Mouse (Mus musculus): ENCODE data around the gene Dact2.

The Dact2 gene

DNA sequence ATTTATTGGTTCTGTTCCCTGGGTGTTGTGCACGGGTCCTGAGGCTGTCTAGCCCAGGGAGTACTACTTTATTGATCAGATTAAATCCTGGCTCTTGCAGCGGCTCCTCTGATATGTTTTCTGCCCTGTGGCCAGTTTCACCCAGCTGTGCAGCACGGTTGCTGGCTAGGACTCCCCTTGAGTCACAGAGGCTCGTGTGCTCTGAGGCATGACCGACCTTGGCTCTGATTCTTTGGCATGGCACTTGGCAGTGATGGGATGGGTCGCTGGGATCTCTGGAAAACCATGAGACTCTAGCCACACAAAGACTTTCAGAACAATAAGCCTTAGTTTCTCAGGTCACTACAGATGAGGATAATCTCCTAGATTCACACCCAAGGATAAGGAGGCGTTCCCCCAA, 8.7 kb upstream of the Dact2 start:
- no peak for DNase-seq (ENCODE audit: low spot score in 2 of 2)

DNA sequence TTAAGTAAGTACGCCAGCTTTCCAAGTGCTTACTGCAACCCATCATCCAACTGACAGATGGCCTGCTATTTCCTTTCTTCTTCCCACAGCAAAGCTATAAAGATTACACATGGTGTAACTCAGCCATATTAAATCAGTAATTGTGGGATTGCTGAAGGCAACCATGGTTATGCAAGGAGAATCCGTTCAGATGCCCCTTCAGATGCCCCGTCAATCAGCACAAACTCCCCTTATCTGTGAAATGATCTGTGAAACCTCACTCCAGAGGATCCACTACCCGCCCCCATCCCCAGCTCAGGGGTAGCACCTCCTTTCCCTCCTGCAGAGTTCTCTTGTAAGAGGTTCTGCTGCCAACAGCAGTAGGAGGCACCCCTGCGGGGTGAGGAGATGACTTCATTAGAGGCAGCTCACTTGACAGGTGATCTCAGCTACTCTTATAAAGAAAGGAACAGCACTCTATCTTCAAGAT, 3.0 kb upstream of the Dact2 start:
- DNase-seq (ENCODE audit: low spot score in 2 of 2), result peak; percentile 45 to 53

DNA sequence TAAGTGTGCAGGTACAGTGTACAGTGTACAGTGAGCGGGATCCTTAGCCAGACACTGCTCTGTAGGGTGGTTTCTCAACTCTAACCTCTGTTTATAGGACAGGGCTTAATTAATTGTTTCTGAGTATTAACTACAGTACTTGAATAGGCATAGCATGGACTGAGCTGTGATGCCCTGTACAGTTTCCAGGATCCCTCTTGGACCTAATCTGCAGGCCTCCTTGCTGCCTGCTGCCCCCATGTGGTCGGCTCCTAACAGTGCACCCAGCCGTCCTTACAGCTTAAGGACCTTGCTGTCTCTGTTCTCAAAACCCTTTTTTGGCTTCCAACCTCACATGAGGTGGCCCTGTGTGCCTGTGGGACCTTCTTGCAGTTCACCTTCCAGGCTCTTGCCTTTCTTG, 2.0 kb upstream of the Dact2 start:
- DNase-seq (ENCODE audit: low spot score in 2 of 2), result peak in 1 of 2 experiments; percentile 57

- DNase-seq (ENCODE audit: low spot score in 2 of 2), result no peak
These were observed 1.1 kb upstream of the Dact2 start for GRCm38 (mm10) chr17:14205236-14205635.

DNA sequence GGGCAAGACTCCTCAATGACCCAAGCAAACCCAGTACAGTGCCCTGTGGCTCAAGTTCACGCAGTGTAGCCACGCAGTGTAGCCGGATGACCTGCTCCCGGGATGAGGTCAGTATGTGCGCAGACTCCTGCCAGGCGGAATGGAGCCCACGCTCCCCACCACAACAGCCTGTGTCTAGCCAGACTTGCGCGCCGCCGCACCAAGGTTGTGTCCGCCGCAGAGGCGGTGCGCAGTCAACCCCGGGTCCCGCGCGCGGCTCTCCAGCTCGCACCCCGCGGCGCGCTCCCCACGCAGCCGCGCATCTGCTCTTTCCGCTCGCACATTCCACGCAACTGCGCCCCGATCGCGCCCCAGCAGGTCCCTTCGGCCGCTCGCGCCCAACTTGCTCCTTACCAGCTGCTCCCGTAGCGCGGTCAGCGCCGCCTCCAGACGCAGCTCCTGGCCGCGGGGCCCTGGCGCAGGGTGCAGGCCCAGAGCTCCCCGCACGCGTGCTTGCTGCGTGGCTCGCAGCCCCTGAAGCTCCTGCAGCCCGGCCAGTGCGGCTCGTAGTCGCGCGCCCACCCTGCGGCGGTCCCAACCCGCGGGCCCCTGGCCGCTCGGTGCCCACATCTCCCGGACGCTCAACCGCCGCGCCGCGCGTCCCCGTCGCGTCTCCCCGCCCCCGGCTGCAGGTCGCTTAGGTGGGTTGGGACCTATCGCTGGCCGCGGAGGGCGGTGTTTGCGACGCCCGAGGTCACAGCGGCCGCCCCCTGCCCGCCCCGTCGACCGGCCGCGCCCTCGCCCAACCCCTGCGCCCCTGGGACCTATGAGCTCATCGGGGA, 773 bp downstream of the Dact2 start:
- peak; percentile 57 to 59 for DNase-seq (ENCODE audit: low spot score in 2 of 2)

GRCm38 (mm10) chr17:14202291-14203030, 1.6 kb downstream of the Dact2 start:
- no peak for DNase-seq (ENCODE audit: low spot score in 2 of 2)

DNA sequence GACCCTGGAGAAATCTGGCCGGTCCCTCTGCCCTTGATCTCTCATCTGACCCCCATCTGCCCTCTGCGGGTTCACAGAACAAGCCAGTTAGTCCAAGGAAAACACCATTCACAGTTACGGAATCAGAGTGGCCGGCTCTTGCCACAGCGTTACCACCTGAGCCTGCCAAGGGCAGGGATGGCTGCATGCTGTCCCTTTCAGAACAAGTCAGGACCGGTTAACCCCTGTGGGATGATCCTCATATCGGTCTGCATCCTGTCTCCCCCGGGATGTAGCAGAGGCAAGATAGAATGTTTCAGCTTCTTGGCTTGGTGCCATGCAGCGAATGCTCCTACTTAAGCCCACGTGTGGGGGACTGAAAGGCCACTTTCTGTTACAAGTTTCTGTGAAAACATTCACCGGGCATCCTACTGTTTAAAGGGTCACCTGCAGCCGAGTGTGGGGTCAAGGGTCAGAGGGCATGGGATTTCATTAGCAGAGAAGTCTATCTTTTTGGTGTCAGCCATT, 2.8 kb downstream of the Dact2 start:
- DNase-seq (ENCODE audit: low spot score in 2 of 2), result no peak

GRCm38 (mm10) chr17:14200206-14200605, 3.9 kb downstream of the Dact2 start:
- DNase-seq (ENCODE audit: low spot score in 2 of 2), result no peak

DNA sequence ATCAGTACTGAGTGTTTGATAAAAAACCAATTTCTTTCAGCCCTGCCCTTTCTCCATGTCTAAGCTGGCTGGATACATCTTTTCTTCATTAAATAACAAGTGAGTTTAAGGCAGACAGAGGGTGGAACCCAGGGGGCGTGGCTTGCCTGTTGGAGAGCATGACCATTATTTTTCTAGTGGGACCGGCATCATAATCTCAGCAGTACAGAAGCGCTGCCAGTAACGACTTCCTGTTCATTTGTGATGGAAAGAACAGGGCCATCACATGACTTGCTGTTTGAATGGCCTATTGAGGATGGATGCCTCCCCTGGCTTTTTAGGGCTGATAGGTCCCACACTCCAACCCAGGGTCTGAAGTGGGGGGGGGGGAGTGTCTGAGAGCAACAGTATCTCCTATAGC, 4.5 kb downstream of the Dact2 start:
- DNase-seq (ENCODE audit: low spot score in 2 of 2), result no peak

GRCm38 (mm10) chr17:14192924-14193323, 11.2 kb downstream of the Dact2 start:
- no peak for DNase-seq (ENCODE audit: low spot score in 2 of 2)

DNA sequence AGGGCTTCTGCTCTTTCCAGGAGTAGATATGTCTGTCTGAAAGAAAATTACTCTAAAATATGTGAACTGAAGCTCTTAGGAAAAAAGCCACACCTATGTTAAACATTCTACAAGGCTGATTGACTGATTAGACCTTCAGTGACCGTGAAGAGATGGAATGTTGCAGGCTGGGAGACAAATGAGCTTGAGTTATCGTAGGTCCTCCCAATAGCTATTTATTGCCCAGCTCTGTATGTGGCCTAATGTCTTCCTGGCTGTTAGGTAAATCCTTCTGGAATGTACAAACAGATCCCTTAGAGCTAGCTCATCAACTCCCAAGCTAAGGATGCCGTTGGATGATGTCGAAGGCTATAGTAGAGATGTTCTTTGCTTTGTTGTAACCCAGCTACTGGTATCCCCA, 11.7 kb downstream of the Dact2 start:
- no peak for DNase-seq (ENCODE audit: low spot score in 2 of 2)

GRCm38 (mm10) chr17:14188455-14188854, 15.6 kb downstream of the Dact2 start:
- no peak for DNase-seq (ENCODE audit: low spot score in 2 of 2)

GRCm38 (mm10) chr17:14187096-14187495, 17.0 kb downstream of the Dact2 start:
- no peak for DNase-seq (ENCODE audit: low spot score in 2 of 2)

DNA sequence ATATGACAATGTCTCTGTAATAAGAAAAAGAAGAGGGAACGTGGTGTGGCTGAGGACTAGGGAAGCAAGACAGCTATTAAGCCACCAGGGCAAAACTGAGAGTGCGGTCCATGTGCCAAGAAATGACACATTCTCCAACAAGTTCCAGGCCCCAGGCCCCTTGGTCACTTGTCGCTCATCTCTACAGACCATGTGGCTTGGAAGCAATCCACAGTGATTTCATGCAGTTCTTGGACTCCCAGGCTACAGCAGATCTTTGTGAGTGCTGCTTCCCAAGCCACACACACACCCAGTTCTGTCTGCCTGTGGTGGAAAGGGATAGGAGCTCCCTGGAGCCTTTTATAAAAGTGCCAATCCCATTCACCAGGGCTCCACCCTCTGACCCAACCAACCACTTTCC, 17.9 kb downstream of the Dact2 start:
- no peak for DNase-seq (ENCODE audit: low spot score in 2 of 2)

DNA sequence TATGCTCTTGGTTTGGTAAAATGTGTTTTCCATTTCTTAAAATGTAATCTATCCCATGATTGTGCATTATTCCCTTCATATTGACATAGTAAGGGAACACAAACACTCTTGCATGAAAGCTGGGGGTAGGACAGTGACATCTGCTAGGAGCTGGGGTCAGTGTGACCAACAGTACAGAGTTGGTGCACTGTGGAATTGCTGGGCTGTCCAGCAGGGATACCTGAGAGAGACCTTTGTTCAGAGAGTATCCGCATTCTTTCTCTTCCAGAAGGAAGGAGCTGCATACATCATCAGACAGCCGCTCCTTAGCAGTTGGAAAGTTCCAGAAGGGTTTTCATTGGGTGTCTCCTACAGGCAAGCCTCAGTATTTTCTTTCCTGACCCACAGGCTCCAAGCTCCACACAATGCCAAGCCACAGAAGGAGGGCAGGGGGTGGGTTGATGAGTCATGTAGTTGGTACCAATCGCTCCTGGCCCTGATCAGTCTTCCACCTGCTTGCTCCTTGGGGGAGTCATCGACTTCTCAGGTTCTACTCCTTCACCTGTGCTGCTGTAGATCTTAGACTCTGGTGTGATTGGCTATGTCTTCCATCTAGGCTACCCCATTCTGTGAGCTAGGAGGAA, 19.8 kb downstream of the Dact2 start:
- no peak for DNase-seq (ENCODE audit: low spot score in 2 of 2)

GRCm38 (mm10) chr17:14183717-14184116, 20.4 kb downstream of the Dact2 start:
- no peak for DNase-seq (ENCODE audit: low spot score in 2 of 2)

- no peak for DNase-seq (ENCODE audit: low spot score in 2 of 2)
These were observed 21.2 kb downstream of the Dact2 start for GRCm38 (mm10) chr17:14182860-14183259.

DNA sequence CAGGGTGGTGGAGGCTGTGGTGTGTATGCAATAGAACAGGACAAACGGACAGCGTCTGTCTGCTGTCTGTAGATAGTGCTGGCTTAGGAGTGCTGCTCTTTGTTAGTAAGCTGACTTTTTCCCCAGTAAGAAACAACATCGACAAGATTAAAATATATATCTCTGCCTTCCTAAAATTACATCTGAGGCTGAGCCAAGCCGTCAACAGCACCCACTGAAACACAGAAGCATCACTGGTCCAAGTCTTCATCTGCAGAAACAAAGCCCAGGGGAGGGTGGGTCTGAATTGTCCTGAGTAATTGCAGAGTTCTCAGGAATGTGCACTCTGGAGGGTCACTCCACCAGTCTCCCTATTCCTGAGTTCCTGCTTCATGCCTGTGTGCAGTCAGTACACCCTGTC, 25.2 kb downstream of the Dact2 start:
- DNase-seq (ENCODE audit: low spot score in 2 of 2), result no peak

- DNase-seq (ENCODE audit: low spot score in 2 of 2), result no peak
These were observed 25.6 kb downstream of the Dact2 start for GRCm38 (mm10) chr17:14178475-14178874.

DNA sequence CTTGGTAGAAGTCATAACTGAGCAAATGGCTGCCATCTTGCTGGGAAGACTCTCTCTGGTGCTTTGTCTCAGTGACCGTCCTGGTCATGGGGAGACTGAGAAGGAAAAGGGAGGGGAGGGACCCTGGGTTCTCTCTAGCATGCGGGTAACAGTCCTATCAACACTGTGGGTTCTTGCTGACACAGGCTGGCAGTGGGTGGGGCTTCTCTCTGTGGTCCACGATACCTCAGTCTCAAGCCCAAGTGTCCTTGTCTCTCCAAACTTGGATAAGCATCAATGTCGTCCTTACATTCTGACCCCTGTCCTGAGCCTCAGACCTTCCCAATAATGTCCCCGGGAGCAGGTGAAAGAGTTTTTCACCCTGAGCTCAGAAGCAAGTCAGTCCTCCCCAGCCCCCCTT, 26.1 kb downstream of the Dact2 start:
- DNase-seq (ENCODE audit: low spot score in 2 of 2), result no peak

DNA sequence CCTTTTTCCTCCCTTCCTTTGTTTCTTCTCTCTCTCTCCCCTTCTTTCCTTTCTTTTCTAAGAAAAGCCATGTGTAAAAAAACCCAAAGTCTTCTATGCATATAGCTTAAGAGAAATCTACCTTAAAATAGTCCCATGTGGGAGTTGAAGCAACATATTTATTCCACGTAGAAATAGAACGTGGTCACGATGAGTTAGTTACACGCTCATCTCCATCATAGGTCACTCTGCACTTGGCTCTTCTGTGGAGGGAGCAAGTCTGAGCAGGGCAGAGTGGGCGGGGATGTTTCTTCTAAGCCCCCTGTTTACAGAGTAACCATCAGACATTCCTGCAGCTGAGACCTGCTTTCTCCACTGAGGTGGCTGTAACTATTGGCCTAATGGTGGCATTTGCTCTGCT, 27.1 kb downstream of the Dact2 start:
- DNase-seq (ENCODE audit: low spot score in 2 of 2), result no peak

DNA sequence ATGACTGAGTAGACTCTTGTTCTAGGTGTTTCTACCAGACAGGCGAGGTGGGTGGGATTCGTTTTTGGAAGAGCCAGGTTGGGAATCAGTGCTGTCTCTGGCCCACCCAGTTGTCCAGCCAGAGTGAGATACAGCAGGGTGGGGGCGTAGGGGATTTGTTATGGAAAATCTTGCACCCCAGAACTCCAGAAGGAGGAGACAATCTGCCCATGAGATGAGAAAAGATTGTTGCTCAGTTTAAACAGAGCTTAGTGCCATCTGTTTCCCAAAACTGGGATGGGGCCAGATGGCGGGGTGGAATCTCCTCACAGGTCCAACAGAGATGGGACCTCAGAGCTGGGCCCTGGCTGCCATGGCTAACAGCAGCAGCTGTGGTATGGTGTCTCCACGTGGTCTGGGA, 28.4 kb downstream of the Dact2 start:
- peak; percentile 78 to 88 for DNase-seq (ENCODE audit: low spot score in 2 of 2)

Measured in right cerebral cortex, postnatal 36 days (tissue).